Mouse (Mus musculus): Measurements from ENCODE around the gene Decr2. TPM values are rescaled to one million over a fixed set of nuclear protein-coding genes. Genes with fewer than 3 reads are reported as not detected.
"Not testable (repeated sequence)": the region's sequence is repeated elsewhere in the genome, so short reads cannot be mapped to it uniquely, and the experiment has no call there.

Gene Decr2
- polyA plus RNA-seq, 1 experiment from 2014 or later = 42.0 TPM

GRCm38 (mm10) chr17:26052706-26053105 is 37.4 kb downstream of the Decr2 start:
- Histone ChIP-seq H3K27me3 (replicated peaks) (no peaks in the 10 kb centered on the region), H3K4me2 (no peak overlapping the region), H3K4me1 (no peaks in the 10 kb centered on the region; the same call in 1 of the 2 replicates), H3K9me3 (no peaks in the 10 kb centered on the region), H3K4me3 (replicated peaks) (no peak overlapping the region), H3K9ac (no peak overlapping the region), H3K36me3 (0 out of 2 replicates have a peak, but pooled peaks cover 3% of the 10 kb centered on the region), H3K27ac (no peak overlapping the region)
- 75% methylated on average over 4 of the region's 4 CpGs for WGBS
- no peak for ATAC-seq (ENCODE audit: insufficient read depth, low FRiP score, low read depth)

GRCm38 (mm10) chr17:26052074-26052473 is 38.1 kb downstream of the Decr2 start:
- no peaks in the 10 kb centered on the region; the same call in 1 of the 2 replicates for H3K4me1 ChIP-seq
- no peak overlapping the region for H3K9ac ChIP-seq
- 0 out of 2 replicates have a peak, but pooled peaks cover 3% of the 10 kb centered on the region for H3K36me3 ChIP-seq
- H3K4me3 ChIP-seq (replicated peaks) = no peak overlapping the region
- no peaks in the 10 kb centered on the region for H3K9me3 ChIP-seq
- H3K27ac ChIP-seq = no peak overlapping the region
- ATAC-seq (ENCODE audit: insufficient read depth, low FRiP score, low read depth) = no peak
- 91% methylated on average over 4 of the region's 4 CpGs for WGBS
- no peaks in the 10 kb centered on the region for H3K27me3 ChIP-seq (replicated peaks)
- H3K4me2 ChIP-seq = no peak overlapping the region

GRCm38 (mm10) chr17:26048118-26048517 is 42.0 kb downstream of the Decr2 start:
- Histone ChIP-seq H3K4me3 (replicated peaks) (no peak overlapping the region), H3K27me3 (replicated peaks) (no peaks in the 10 kb centered on the region), H3K27ac (no peak overlapping the region), H3K4me1 (peaks cover 8% of the 10 kb centered on the region; the same call in 1 of the 2 replicates), H3K9ac (no peak overlapping the region), H3K36me3 (0 out of 2 replicates have a peak, but pooled peaks cover 3% of the 10 kb centered on the region), H3K4me2 (no peak overlapping the region), H3K9me3 (no peaks in the 10 kb centered on the region)
- ATAC-seq (ENCODE audit: insufficient read depth, low FRiP score, low read depth) = no peak
- 90% methylated on average over 8 of the region's 8 CpGs for WGBS

GRCm38 (mm10) chr17:26046253-26046997 is 43.7 kb downstream of the Decr2 start:
- Histone ChIP-seq H3K27ac (no peak overlapping the region), H3K4me3 (replicated peaks) (no peak overlapping the region), H3K9ac (no peak overlapping the region), H3K4me1 (peaks cover 8% of the 10 kb centered on the region; the same call in 1 of the 2 replicates), H3K27me3 (replicated peaks) (no peaks in the 10 kb centered on the region), H3K36me3 (0 out of 2 replicates have a peak, but pooled peaks cover 3% of the 10 kb centered on the region), H3K9me3 (no peaks in the 10 kb centered on the region), H3K4me2 (no peak overlapping the region)
- ATAC-seq (ENCODE audit: insufficient read depth, low FRiP score, low read depth) = no peak
- WGBS = 53% methylated on average over 10 of the region's 10 CpGs

GRCm38 (mm10) chr17:26045285-26045684 is 44.9 kb downstream of the Decr2 start:
- no peak overlapping the region for H3K27ac ChIP-seq
- no peaks in the 10 kb centered on the region for H3K27me3 ChIP-seq (replicated peaks)
- no peak overlapping the region for H3K4me3 ChIP-seq (replicated peaks)
- WGBS = 57% methylated on average over 4 of the region's 4 CpGs
- peaks cover 8% of the 10 kb centered on the region; the same call in 1 of the 2 replicates for H3K4me1 ChIP-seq
- no peak overlapping the region for H3K4me2 ChIP-seq
- no peaks in the 10 kb centered on the region for H3K9me3 ChIP-seq
- H3K36me3 ChIP-seq = no peaks in the 10 kb centered on the region
- no peak overlapping the region for H3K9ac ChIP-seq
- no peak for ATAC-seq (ENCODE audit: insufficient read depth, low FRiP score, low read depth)

- Histone ChIP-seq H3K9ac (no peak overlapping the region), H3K27ac (no peak overlapping the region; the same call in 1 of the 2 replicates)
- 59% methylated on average over 5 of the region's 5 CpGs for WGBS
Observed at GRCm38 (mm10) chr17:26043249-26043636, 46.9 kb downstream of the Decr2 start.

GRCm38 (mm10) chr17:26042599-26043248 is 47.4 kb downstream of the Decr2 start:
- no peaks in the 10 kb centered on the region for H3K27me3 ChIP-seq (replicated peaks)
- WGBS = 84% methylated on average over 13 of the region's 13 CpGs
- no peak for ATAC-seq (ENCODE audit: insufficient read depth, low FRiP score, low read depth)

More at GRCm38 (mm10) chr17:26043249-26043636, 46.9 kb downstream of the Decr2 start:
- no peak for ATAC-seq (ENCODE audit: insufficient read depth, low FRiP score, low read depth)
- H3K27me3 ChIP-seq (replicated peaks) = no peaks in the 10 kb centered on the region
- H3K9me3 ChIP-seq = no peaks in the 10 kb centered on the region
- H3K4me3 ChIP-seq (replicated peaks) = no peak overlapping the region
- H3K4me1 ChIP-seq = peaks cover 8% of the 10 kb centered on the region; the same call in 1 of the 2 replicates
- no peaks in the 10 kb centered on the region for H3K36me3 ChIP-seq
- H3K4me2 ChIP-seq = no peak overlapping the region

GRCm38 (mm10) chr17:26041111-26041802 is 48.9 kb downstream of the Decr2 start:
- Histone ChIP-seq H3K27me3 (replicated peaks) (no peaks in the 10 kb centered on the region), H3K4me2 (no peak overlapping the region), H3K4me1 (peaks cover 8% of the 10 kb centered on the region; the same call in 1 of the 2 replicates), H3K9ac (no peak overlapping the region), H3K27ac (no peak overlapping the region), H3K4me3 (replicated peaks) (no peak overlapping the region), H3K9me3 (no peaks in the 10 kb centered on the region), H3K36me3 (no peaks in the 10 kb centered on the region)
- 44% methylated on average over 9 of the region's 9 CpGs for WGBS
- no peak for ATAC-seq (ENCODE audit: insufficient read depth, low FRiP score, low read depth)

More at GRCm38 (mm10) chr17:26042599-26043248, 47.4 kb downstream of the Decr2 start:
- Histone ChIP-seq H3K36me3 (no peaks in the 10 kb centered on the region), H3K4me1 (peaks cover 8% of the 10 kb centered on the region; the same call in 1 of the 2 replicates), H3K9ac (no peak overlapping the region), H3K9me3 (no peaks in the 10 kb centered on the region), H3K4me3 (replicated peaks) (no peak overlapping the region), H3K4me2 (no peak overlapping the region), H3K27ac (no peak overlapping the region; the same call in 1 of the 2 replicates)

GRCm38 (mm10) chr17:26040711-26041110 is 49.4 kb downstream of the Decr2 start:
- not testable (repeated sequence) for H3K4me3 ChIP-seq (replicated peaks); H3K4me2 ChIP-seq; ATAC-seq (ENCODE audit: insufficient read depth, low FRiP score, low read depth); H3K27ac ChIP-seq; H3K4me1 ChIP-seq; H3K27me3 ChIP-seq (replicated peaks); H3K9me3 ChIP-seq; H3K36me3 ChIP-seq; H3K9ac ChIP-seq
- 86% methylated on average over 8 of the region's 8 CpGs for WGBS

- Histone ChIP-seq H3K4me3 (replicated peaks) (no peak overlapping the region), H3K4me1 (no peaks in the 10 kb centered on the region), H3K9me3 (no peaks in the 10 kb centered on the region), H3K36me3 (no peaks in the 10 kb centered on the region), H3K4me2 (no peak overlapping the region), H3K27ac (no peak overlapping the region), H3K9ac (no peak overlapping the region), H3K27me3 (replicated peaks) (no peaks in the 10 kb centered on the region)
- no peak for ATAC-seq (ENCODE audit: insufficient read depth, low FRiP score, low read depth)
- WGBS = 76% methylated on average over 6 of the region's 6 CpGs
Observed at GRCm38 (mm10) chr17:26032037-26032436, 58.1 kb downstream of the Decr2 start.

- no peaks in the 10 kb centered on the region for H3K4me1 ChIP-seq
- H3K9ac ChIP-seq = no peak overlapping the region
- WGBS = 90% methylated on average over 5 of the region's 5 CpGs
- H3K9me3 ChIP-seq = no peaks in the 10 kb centered on the region
- no peak overlapping the region for H3K4me2 ChIP-seq
- no peak overlapping the region for H3K4me3 ChIP-seq (replicated peaks)
- no peaks in the 10 kb centered on the region for H3K36me3 ChIP-seq
- no peak for ATAC-seq (ENCODE audit: insufficient read depth, low FRiP score, low read depth)
- H3K27me3 ChIP-seq (replicated peaks) = no peaks in the 10 kb centered on the region
- no peak overlapping the region for H3K27ac ChIP-seq
Observed at GRCm38 (mm10) chr17:26031583-26031982, 58.6 kb downstream of the Decr2 start.

Data from stomach, embryonic 15.5 days (tissue).